Mouse (Mus musculus) myocyte (in vitro differentiated cells): Measurements from ENCODE around the gene Coch. TPM values are rescaled to one million over a fixed set of nuclear protein-coding genes. Genes with fewer than 3 reads are reported as not detected.
"Not testable (repeated sequence)": the region's sequence is repeated elsewhere in the genome, so short reads cannot be mapped to it uniquely, and the experiment has no call there.

Experiments
- H3K27me3 ChIP-seq: one replicate; pipeline ENCODE4 v1.6.1; 2011; ENCODE audit not compliant: control insufficient read depth, insufficient read depth, insufficient read length
- H3K36me3 ChIP-seq: one replicate; pipeline ENCODE4 v1.6.1; 2011; ENCODE audit not compliant: control insufficient read depth, insufficient read depth
- H3K4me2 ChIP-seq: one replicate; pipeline ENCODE4 v1.6.1; 2011; ENCODE audit warnings: low read depth, control low read depth
- H3K4me3 ChIP-seq: one replicate; pipeline ENCODE4 v1.5.1; 2011; ENCODE audit warnings: mild to moderate bottlenecking, control low read depth, moderate library complexity
- H3K79me2 ChIP-seq: one replicate; pipeline ENCODE4 v1.6.1; 2011; ENCODE audit not compliant: control insufficient read depth, insufficient read depth
- H3ac ChIP-seq: one replicate; pipeline ENCODE4 v1.6.1; 2011; ENCODE audit not compliant: control insufficient read depth, insufficient read length
- CEBPB ChIP-seq: IDR thresholded peaks from 2 replicates; pipeline ENCODE4 v1.6.1; 2011; ENCODE audit warnings: mild to moderate bottlenecking, moderate library complexity; ENCODE audit not compliant: poor library complexity, insufficient read depth, severe bottlenecking
- E2F4 ChIP-seq: IDR thresholded peaks from one replicate; pipeline ENCODE4 v1.6.1; 2011; ENCODE audit warnings: mild to moderate bottlenecking, control low read depth, moderate library complexity; ENCODE audit not compliant: insufficient read depth
- MAX ChIP-seq: IDR thresholded peaks from one replicate; pipeline ENCODE4 v1.6.1; 2011; ENCODE audit warnings: low read depth, mild to moderate bottlenecking, control low read depth
- MYOD1 ChIP-seq, 3 experiments: IDR thresholded peaks; one replicate each; pipeline ENCODE4 v1.6.1; 2011; ENCODE audit warnings: control low read depth in 2 of 3, low read depth in 2 of 3, mild to moderate bottlenecking in 2 of 3, moderate library complexity in 1 of 3; ENCODE audit not compliant: insufficient read length in 2 of 3, control insufficient read depth in 1 of 3
- MYOG ChIP-seq, 3 experiments: IDR thresholded peaks; one replicate each; pipeline ENCODE4 v1.6.1; 2011; ENCODE audit warnings: control low read depth in 2 of 3, low read depth in 2 of 3, mild to moderate bottlenecking in 2 of 3; ENCODE audit not compliant: insufficient read length in 2 of 3, control insufficient read depth in 1 of 3, insufficient read depth in 1 of 3
- POLR2A ChIP-seq: IDR thresholded peaks from one replicate; pipeline ENCODE4 v1.6.1; 2011; ENCODE audit warnings: low read depth, mild to moderate bottlenecking, control low read depth, moderate library complexity; ENCODE audit not compliant: insufficient read length
- POLR2AphosphoS2 ChIP-seq: IDR thresholded peaks from one replicate; pipeline ENCODE4 v1.6.1; 2011; ENCODE audit warnings: low read depth, control low read depth; ENCODE audit not compliant: insufficient read length
- REST ChIP-seq: IDR thresholded peaks from one replicate; pipeline ENCODE4 v1.6.1; 2011; ENCODE audit warnings: mild to moderate bottlenecking, control low read depth, moderate library complexity; ENCODE audit not compliant: insufficient read depth, insufficient read length
- SRF ChIP-seq: IDR thresholded peaks from one replicate; pipeline ENCODE4 v1.6.1; 2011; ENCODE audit warnings: low read depth; ENCODE audit not compliant: control insufficient read depth, insufficient read length
- TCF12 ChIP-seq: IDR thresholded peaks from one replicate; pipeline ENCODE4 v1.6.1; 2011; ENCODE audit warnings: mild to moderate bottlenecking, control low read depth; ENCODE audit not compliant: poor library complexity, insufficient read depth, severe bottlenecking
- TCF3 ChIP-seq: IDR thresholded peaks from one replicate; pipeline ENCODE4 v1.6.1; 2011; ENCODE audit warnings: low read depth, control low read depth; ENCODE audit not compliant: insufficient read length
- USF1 ChIP-seq: IDR thresholded peaks from one replicate; pipeline ENCODE4 v1.6.1; 2011; ENCODE audit warnings: low read depth, mild to moderate bottlenecking, control low read depth, moderate library complexity
- polyA plus RNA-seq: library from polyadenylated mRNA; unstranded; fragments of >200 nt; fragmentation: generic; extraction: Trizol; gene quantifications from one replicate; pipeline ENCODE4 v1.2.1, GENCODE M21; 2012; ENCODE audit warnings: missing spikeins

Gene Coch
- polyA plus RNA-seq, 1 experiment, result 0.01 TPM

GRCm38 (mm10) chr12:51567225-51567624, 25.9 kb upstream of the Coch start:
- H3K4me3 ChIP-seq, result no peak overlapping the region
- no peaks in the 10 kb centered on the region for H3K36me3 ChIP-seq
- no peaks in the 10 kb centered on the region for H3K79me2 ChIP-seq
- no peaks in the 10 kb centered on the region for H3K27me3 ChIP-seq
- no peak overlapping the region for H3K4me2 ChIP-seq
- H3ac ChIP-seq, result no peak overlapping the region
- TF ChIP-seq USF1 (no peak), MYOD1 (IDR thresholded peaks at IDR 0.05; ENCODE audit: control insufficient read depth in 1 of 3, insufficient read length in 2 of 3, low read depth in 2 of 3) (no peak), TCF3 (no peak), CEBPB (no peak), MAX (no peak), E2F4 (no peak), REST (no peak), TCF12 (no peak), MYOG (IDR thresholded peaks at IDR 0.05; ENCODE audit: control insufficient read depth in 1 of 3, insufficient read depth in 1 of 3, insufficient read length in 2 of 3, low read depth in 2 of 3) (no peak)

- H3K4me2 ChIP-seq, result no peak overlapping the region
- H3K27me3 ChIP-seq, result no peaks in the 10 kb centered on the region
- H3ac ChIP-seq, result no peak overlapping the region
- H3K36me3 ChIP-seq, result no peaks in the 10 kb centered on the region
- H3K79me2 ChIP-seq, result no peaks in the 10 kb centered on the region
- no peak for TF ChIP-seq SRF
- no peak for TF ChIP-seq MYOD1 (IDR thresholded peaks at IDR 0.05; ENCODE audit: control insufficient read depth in 1 of 3, insufficient read length in 2 of 3, low read depth in 2 of 3)
- no peak for TF ChIP-seq POLR2A
- no peak for TF ChIP-seq CEBPB
- no peak for TF ChIP-seq REST
- no peak for TF ChIP-seq TCF12
- no peak overlapping the region for H3K4me3 ChIP-seq
Measured at GRCm38 (mm10) chr12:51569472-51569871, 23.7 kb upstream of the Coch start.

- no peak overlapping the region for H3ac ChIP-seq
- H3K79me2 ChIP-seq, result no peaks in the 10 kb centered on the region
- no peaks in the 10 kb centered on the region for H3K36me3 ChIP-seq
- no peak overlapping the region for H3K4me2 ChIP-seq
- H3K27me3 ChIP-seq, result no peaks in the 10 kb centered on the region
- no peak overlapping the region for H3K4me3 ChIP-seq
- TF ChIP-seq MYOG (IDR thresholded peaks at IDR 0.05; ENCODE audit: control insufficient read depth in 1 of 3, insufficient read depth in 1 of 3, insufficient read length in 2 of 3, low read depth in 2 of 3) (no peak), TCF3 (no peak), SRF (no peak), E2F4 (no peak), MAX (no peak), REST (no peak), MYOD1 (IDR thresholded peaks at IDR 0.05; ENCODE audit: control insufficient read depth in 1 of 3, insufficient read length in 2 of 3, low read depth in 2 of 3) (no peak), POLR2A (no peak), USF1 (no peak), POLR2AphosphoS2 (no peak), CEBPB (no peak), TCF12 (no peak)
Measured at GRCm38 (mm10) chr12:51569944-51570343, 23.2 kb upstream of the Coch start.

- no peaks in the 10 kb centered on the region for H3K79me2 ChIP-seq
Measured at GRCm38 (mm10) chr12:51572651-51573050, 20.5 kb upstream of the Coch start.

GRCm38 (mm10) chr12:51577816-51578215, 15.3 kb upstream of the Coch start:
- H3ac ChIP-seq, H3K79me2 ChIP-seq, H3K36me3 ChIP-seq, H3K27me3 ChIP-seq, H3K4me3 ChIP-seq, H3K4me2 ChIP-seq: not testable (repeated sequence)

More at GRCm38 (mm10) chr12:51572651-51573050, 20.5 kb upstream of the Coch start:
- Histone ChIP-seq H3K4me2 (no peak overlapping the region), H3K4me3 (no peak overlapping the region), H3ac (no peak overlapping the region), H3K36me3 (no peaks in the 10 kb centered on the region), H3K27me3 (no peaks in the 10 kb centered on the region)
- TF ChIP-seq SRF, result no peak
- no peak for TF ChIP-seq POLR2A
- no peak for TF ChIP-seq MAX
- no peak for TF ChIP-seq POLR2AphosphoS2

GRCm38 (mm10) chr12:51589263-51589662, 3.9 kb upstream of the Coch start:
- H3K79me2 ChIP-seq, result no peaks in the 10 kb centered on the region
- no peak overlapping the region for H3K4me3 ChIP-seq
- H3K27me3 ChIP-seq, result peaks cover 28% of the 10 kb centered on the region
- no peaks in the 10 kb centered on the region for H3K36me3 ChIP-seq
- no peak overlapping the region for H3ac ChIP-seq
- TF ChIP-seq POLR2AphosphoS2 (no peak), POLR2A (no peak), E2F4 (no peak), MAX (no peak), MYOG (IDR thresholded peaks at IDR 0.05; ENCODE audit: control insufficient read depth in 1 of 3, insufficient read depth in 1 of 3, insufficient read length in 2 of 3, low read depth in 2 of 3) (no peak), MYOD1 (IDR thresholded peaks at IDR 0.05; ENCODE audit: control insufficient read depth in 1 of 3, insufficient read length in 2 of 3, low read depth in 2 of 3) (no peak), TCF3 (no peak), REST (no peak), TCF12 (no peak), USF1 (no peak)
- H3K4me2 ChIP-seq, result no peak overlapping the region
